Mouse (Mus musculus) erythroid progenitor cell, adult 5-6 weeks (primary cell): ENCODE data around the gene Poln. TPM values are rescaled to one million over a fixed set of nuclear protein-coding genes. Genes with fewer than 3 reads are reported as not detected.

ENCODE experiments used
- ATAC-seq: replicated peaks from 2 replicates; pipeline ENCODE4 v1.8.0; 2016; ENCODE audit warnings: moderate number of reproducible peaks, mild to moderate bottlenecking, moderate TSS enrichment, inconsistent platforms; ENCODE audit not compliant: poor library complexity, low FRiP score, severe bottlenecking
- total RNA-seq, 2 experiments: library from RNA; stranded (forward) in 1 of 2; stranded (reverse) in 1 of 2; fragments of 150-400 nt in 1 of 2; fragments of 186-747, 209-891 nt in 1 of 2; gene quantifications; 2 replicates each; pipeline versions ENCODE4 v1.2.3 to v1.2.4; 2015 to 2017; ENCODE audit warnings: low replicate concordance in 2 of 2

Gene Poln
- total RNA-seq, 2 experiments from 2014 or later = 1.7 to 4.2 TPM

DNA sequence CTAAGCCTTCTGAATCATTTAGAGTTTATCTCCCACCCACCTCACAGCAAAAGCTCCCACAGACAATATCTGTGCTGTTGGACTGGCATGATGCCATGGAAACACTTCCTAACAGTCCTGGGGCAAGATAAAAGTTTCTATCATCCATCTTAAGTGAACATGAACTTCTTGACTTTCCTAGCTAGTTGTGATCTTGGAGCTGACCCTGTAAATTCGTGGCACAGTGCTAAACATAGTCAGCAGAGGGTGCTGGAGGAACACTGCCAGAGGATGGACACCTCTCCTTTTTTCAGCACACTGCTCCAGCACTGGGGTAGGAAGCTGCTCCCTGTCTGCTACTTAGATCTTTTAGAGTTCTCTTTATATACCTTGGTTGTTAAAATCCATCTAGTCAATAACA, 29.5 kb downstream of the Poln start:
- no peak for ATAC-seq

DNA sequence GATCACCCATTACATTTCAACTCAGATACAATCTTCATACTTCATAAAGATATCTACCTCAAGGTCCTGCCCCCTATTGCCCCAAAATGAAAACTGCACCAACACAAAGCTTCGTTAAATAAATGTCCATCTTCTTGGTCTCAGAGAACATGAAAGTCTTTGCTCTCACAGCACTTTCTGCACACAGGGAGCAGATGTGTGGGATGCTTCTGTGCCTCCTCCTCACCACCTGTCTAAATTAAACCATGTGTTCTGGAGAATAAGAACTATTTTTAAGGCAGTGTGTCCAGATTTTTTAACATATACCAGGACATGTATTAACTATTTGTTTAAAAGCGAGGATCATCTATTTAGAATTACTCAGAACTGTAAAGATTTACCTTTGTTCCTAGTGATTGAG, 36.5 kb downstream of the Poln start:
- no peak for ATAC-seq

DNA sequence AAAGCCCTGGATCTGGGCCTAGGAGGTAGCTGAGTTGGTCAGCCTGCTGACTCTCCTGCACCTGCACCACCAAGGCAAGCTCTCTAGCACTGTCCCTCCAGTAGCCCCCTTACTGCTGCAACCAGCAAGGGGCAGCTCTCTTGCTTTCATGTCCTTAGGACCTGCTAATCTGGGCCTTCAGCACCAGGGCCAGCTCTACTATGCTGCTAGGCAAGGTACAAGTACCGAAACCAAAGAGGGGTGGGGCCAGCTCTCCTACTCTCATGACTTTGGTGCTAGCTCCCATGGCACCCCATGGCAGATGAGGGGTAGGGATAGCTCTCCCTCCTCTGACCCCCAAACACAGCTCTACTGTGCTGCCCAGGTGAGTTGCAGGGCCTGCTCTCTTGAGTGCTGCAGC, 45.1 kb downstream of the Poln start:
- no peak for ATAC-seq

GRCm38 (mm10) chr5:34119121-34119856, 50.0 kb downstream of the Poln start:
- ATAC-seq = no peak

- no peak for ATAC-seq
Measured at GRCm38 (mm10) chr5:34105681-34106080, 63.6 kb downstream of the Poln start.

GRCm38 (mm10) chr5:34097333-34097732, 71.9 kb downstream of the Poln start:
- no peak for ATAC-seq

DNA sequence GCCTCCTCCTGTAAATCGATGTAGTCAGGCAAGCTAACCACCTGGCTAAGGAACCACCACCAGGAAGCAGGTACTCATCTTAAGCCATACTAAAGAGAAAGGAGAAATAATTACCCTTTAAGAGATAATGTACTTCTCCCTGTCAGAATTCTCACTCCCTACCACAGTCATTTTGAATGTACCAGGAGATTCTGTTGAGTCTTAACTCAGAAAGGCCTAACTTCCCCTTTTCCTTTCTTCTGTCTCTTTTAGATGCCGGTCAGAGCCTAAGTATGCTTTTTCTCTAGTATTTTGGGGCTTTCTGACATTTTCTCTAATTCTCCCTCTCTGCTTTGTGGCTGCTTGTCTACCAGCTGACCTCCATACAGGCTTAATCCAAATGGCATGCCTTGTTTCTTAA, 76.2 kb downstream of the Poln start:
- ATAC-seq = no peak

DNA sequence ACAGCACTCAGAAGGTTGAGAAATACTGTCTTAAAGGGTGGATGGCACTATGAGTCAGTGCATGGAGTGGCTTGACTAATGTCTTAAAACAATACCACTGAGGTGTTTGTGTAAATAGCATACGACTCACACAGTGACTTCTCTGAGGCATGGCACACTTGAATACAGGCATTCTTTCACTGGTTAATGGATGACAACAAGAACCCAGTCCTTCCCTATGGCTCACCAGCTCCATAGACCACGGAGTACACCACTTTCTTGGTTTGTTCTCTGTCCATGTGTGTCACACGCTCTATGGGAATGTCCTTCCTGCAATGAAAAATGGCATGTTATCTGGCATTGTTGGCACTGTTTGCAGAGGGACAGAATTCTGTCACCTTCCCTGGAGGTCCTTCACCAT, 136.7 kb downstream of the Poln start:
- no peak for ATAC-seq

DNA sequence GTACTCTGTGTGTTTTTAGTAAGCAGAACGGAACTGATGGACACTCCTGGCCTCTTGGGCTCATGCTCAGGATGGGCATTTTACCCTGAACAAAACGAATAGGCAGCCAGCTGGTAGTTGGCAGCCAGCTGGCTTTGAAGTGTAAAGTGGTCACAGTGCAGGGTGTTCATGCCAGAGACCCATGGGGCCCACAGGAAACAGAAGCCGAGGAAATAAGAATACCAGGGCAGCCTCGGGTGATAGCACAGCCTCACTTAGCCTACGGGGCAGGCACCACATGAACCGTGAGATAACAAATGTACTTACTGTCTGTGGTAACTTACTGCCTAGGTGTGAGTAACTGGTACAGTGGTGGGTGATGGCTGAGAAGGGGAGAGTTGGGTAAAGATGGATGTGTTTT, 138.2 kb downstream of the Poln start:
- ATAC-seq = no peak

GRCm38 (mm10) chr5:34030101-34030500, 139.1 kb downstream of the Poln start:
- ATAC-seq = no peak

DNA sequence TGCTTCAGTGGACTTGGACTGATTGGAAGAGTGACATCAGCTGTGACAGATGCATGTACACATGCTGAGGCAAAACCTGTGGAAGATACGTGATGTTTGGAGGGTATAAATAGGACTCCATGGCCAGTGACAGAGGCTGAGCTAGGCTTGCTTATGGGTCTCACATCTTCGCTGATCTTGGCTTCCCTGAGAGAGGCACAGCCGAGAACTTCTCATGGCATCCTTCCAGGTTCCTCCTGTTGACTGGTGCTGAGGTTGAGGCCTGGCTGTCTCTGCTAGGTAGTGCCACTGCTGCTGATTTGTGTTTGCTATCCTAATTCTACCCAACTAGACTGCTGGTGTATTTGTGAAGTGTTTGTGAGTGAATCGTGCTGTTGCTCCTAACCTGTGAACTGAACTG, 150.3 kb downstream of the Poln start:
- ATAC-seq = no peak

DNA sequence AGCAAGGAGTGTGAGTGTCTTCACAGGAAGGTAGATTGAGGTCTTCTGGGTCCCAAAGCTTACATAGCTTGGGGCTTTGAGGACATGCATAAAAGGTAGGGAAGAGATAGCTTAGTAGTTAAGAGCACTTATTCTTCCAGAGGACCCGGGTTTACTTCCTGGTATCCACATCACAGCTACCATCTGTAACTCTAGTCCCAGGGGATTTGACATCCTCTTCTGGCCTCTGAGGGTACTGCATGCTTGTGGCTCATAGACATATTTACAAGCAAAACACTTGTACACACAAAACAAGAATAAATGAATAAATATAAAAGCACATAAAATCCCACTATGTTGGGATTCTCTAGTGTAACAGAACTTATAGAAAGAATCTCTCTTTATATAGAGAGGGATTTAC, 154.6 kb downstream of the Poln start:
- ATAC-seq = no peak

GRCm38 (mm10) chr5:34007392-34007941, 161.8 kb downstream of the Poln start:
- no peak for ATAC-seq

- ATAC-seq = no peak
Measured at GRCm38 (mm10) chr5:34006832-34007231, 162.4 kb downstream of the Poln start.

DNA sequence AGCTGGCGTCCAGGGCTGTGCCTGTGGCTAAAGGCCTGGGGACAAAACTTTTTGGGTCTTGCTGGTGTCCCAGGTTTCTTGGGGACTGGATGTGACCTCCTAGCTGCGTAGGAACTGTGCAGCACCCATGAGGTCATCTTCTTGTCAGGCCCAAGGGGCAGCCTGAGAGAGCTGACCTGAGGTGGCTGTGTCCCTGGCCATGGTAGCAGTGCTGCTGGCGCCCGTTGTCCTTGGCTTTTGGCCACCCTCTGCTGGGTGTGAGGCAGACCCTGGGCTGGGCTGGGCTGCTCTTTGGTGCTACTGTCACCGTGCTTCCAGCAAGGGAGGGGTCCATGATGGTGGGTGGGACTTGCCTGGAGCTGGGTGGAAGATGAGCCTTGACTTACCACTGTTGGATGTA, 164.6 kb downstream of the Poln start:
- ATAC-seq = no peak

GRCm38 (mm10) chr5:34002636-34003035, 166.6 kb downstream of the Poln start:
- ATAC-seq = no peak

GRCm38 (mm10) chr5:34001401-34001800, 167.8 kb downstream of the Poln start:
- no peak for ATAC-seq

DNA sequence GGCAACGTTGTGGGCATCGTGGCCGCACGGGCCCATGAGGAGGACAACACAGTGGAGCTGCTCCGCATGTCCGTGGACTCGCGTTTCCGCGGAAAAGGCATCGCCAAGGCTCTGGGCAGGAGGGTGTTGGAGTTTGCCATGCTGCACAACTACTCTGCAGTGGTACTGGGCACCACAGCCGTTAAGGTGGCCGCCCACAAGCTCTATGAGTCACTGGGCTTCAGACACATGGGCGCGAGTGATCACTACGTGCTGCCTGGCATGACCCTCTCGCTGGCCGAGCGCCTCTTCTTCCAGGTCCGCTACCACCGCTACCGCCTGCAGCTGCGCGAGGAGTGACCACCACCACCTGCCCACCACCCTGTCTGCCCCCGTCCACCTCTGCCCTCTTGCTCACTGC, 168.4 kb downstream of the Poln start:
- ATAC-seq = no peak

GRCm38 (mm10) chr5:33999466-34000090, 169.7 kb downstream of the Poln start:
- no peak for ATAC-seq

- ATAC-seq = no peak
Measured at GRCm38 (mm10) chr5:33998505-33998877, 170.8 kb downstream of the Poln start.

- no peak for ATAC-seq
Measured at GRCm38 (mm10) chr5:33997829-33998504, 171.3 kb downstream of the Poln start.
